Mouse (Mus musculus): ENCODE results near the gene Zdhhc20. TPM values are rescaled to one million over a fixed set of nuclear protein-coding genes. Genes with fewer than 3 reads are reported as not detected.
"Not testable (repeated sequence)": the region's sequence is repeated elsewhere in the genome, so short reads cannot be mapped to it uniquely, and the experiment has no call there.

The Zdhhc20 gene
- polyA plus RNA-seq, 1 experiment from 2014 or later = 46.7 TPM

GRCm38 (mm10) chr14:57915341-57915740, 25.3 kb upstream of the Zdhhc20 start:
- ATAC-seq = no peak
- Histone ChIP-seq H3K4me2 (ENCODE audit: low read length) (no peak overlapping the region), H3K27ac (ENCODE audit: low read length) (no peak overlapping the region), H3K27me3 (replicated peaks; ENCODE audit: control insufficient read depth, insufficient read depth, low read length) (no peaks in the 10 kb centered on the region), H3K36me3 (ENCODE audit: control insufficient read depth, insufficient read depth) (peaks cover 8% of the 10 kb centered on the region; the same call in 1 of the 2 replicates), H3K4me1 (replicated peaks; ENCODE audit: control insufficient read depth, insufficient read depth, low read length) (peaks cover 2% of the 10 kb centered on the region; the same call in 1 of the 2 replicates), H3K4me3 (replicated peaks; ENCODE audit: low read length) (no peak overlapping the region), H3K9me3 (ENCODE audit: control insufficient read depth, low read length) (no peaks in the 10 kb centered on the region), H3K9ac (replicated peaks; ENCODE audit: low read depth, low read length) (no peak overlapping the region)
- WGBS = 63% methylated on average over 6 of the region's 6 CpGs

- 55% methylated on average over 1 of the region's 1 CpGs for WGBS
- H3K4me3 ChIP-seq (replicated peaks; ENCODE audit: low read length); H3K9me3 ChIP-seq (ENCODE audit: control insufficient read depth, low read length); H3K4me1 ChIP-seq (replicated peaks; ENCODE audit: control insufficient read depth, insufficient read depth, low read length); ATAC-seq; H3K9ac ChIP-seq (replicated peaks; ENCODE audit: low read depth, low read length); H3K27me3 ChIP-seq (replicated peaks; ENCODE audit: control insufficient read depth, insufficient read depth, low read length); H3K36me3 ChIP-seq (ENCODE audit: control insufficient read depth, insufficient read depth); H3K27ac ChIP-seq (ENCODE audit: low read length); H3K4me2 ChIP-seq (ENCODE audit: low read length): not testable (repeated sequence)
Observed at GRCm38 (mm10) chr14:57912211-57913007, 22.3 kb upstream of the Zdhhc20 start.

- H3K36me3 ChIP-seq (ENCODE audit: control insufficient read depth, insufficient read depth); H3K4me1 ChIP-seq (replicated peaks; ENCODE audit: control insufficient read depth, insufficient read depth, low read length); ATAC-seq; H3K9me3 ChIP-seq (ENCODE audit: control insufficient read depth, low read length); H3K27ac ChIP-seq (ENCODE audit: low read length); H3K4me2 ChIP-seq (ENCODE audit: low read length); H3K9ac ChIP-seq (replicated peaks; ENCODE audit: low read depth, low read length); H3K27me3 ChIP-seq (replicated peaks; ENCODE audit: control insufficient read depth, insufficient read depth, low read length); H3K4me3 ChIP-seq (replicated peaks; ENCODE audit: low read length): not testable (repeated sequence)
Observed at GRCm38 (mm10) chr14:57911787-57912186, 21.7 kb upstream of the Zdhhc20 start.

- H3K4me1 ChIP-seq (replicated peaks; ENCODE audit: control insufficient read depth, insufficient read depth, low read length) = peaks cover 3% of the 10 kb centered on the region; the same call in 1 of the 2 replicates
- no peak overlapping the region for H3K4me3 ChIP-seq (replicated peaks; ENCODE audit: low read length)
- 83% methylated on average over 4 of the region's 4 CpGs for WGBS
- no peaks in the 10 kb centered on the region for H3K9me3 ChIP-seq (ENCODE audit: control insufficient read depth, low read length)
- H3K9ac ChIP-seq (replicated peaks; ENCODE audit: low read depth, low read length) = no peak overlapping the region
- no peak for ATAC-seq
- H3K36me3 ChIP-seq (ENCODE audit: control insufficient read depth, insufficient read depth) = no peaks in the 10 kb centered on the region
- no peak overlapping the region for H3K27ac ChIP-seq (ENCODE audit: low read length)
- no peaks in the 10 kb centered on the region for H3K27me3 ChIP-seq (replicated peaks; ENCODE audit: control insufficient read depth, insufficient read depth, low read length)
- no peak overlapping the region for H3K4me2 ChIP-seq (ENCODE audit: low read length)
Observed at GRCm38 (mm10) chr14:57911316-57911715, 21.2 kb upstream of the Zdhhc20 start.

GRCm38 (mm10) chr14:57910501-57911068, 20.5 kb upstream of the Zdhhc20 start:
- H3K27me3 ChIP-seq (replicated peaks; ENCODE audit: control insufficient read depth, insufficient read depth, low read length) = no peaks in the 10 kb centered on the region
- no peaks in the 10 kb centered on the region for H3K9me3 ChIP-seq (ENCODE audit: control insufficient read depth, low read length)
- H3K4me3 ChIP-seq (replicated peaks; ENCODE audit: low read length) = peak overlapping the region; percentile 37
- peaks cover 3% of the 10 kb centered on the region; the same call in 1 of the 2 replicates for H3K4me1 ChIP-seq (replicated peaks; ENCODE audit: control insufficient read depth, insufficient read depth, low read length)
- WGBS = 18% methylated on average over 26 of the region's 26 CpGs
- H3K36me3 ChIP-seq (ENCODE audit: control insufficient read depth, insufficient read depth) = no peaks in the 10 kb centered on the region
- peak; percentile 91 for ATAC-seq
- peak overlapping the region; percentile 23; the same call in 1 of the 2 replicates for H3K27ac ChIP-seq (ENCODE audit: low read length)
- peak overlapping the region; percentile 70 for H3K9ac ChIP-seq (replicated peaks; ENCODE audit: low read depth, low read length)
- H3K4me2 ChIP-seq (ENCODE audit: low read length) = peak overlapping the region; percentile 60

- no peak for ATAC-seq
- Histone ChIP-seq H3K4me1 (replicated peaks; ENCODE audit: control insufficient read depth, insufficient read depth, low read length) (peaks cover 3% of the 10 kb centered on the region; the same call in 1 of the 2 replicates), H3K4me3 (replicated peaks; ENCODE audit: low read length) (no peak overlapping the region), H3K27ac (ENCODE audit: low read length) (no peak overlapping the region), H3K27me3 (replicated peaks; ENCODE audit: control insufficient read depth, insufficient read depth, low read length) (no peaks in the 10 kb centered on the region), H3K9ac (replicated peaks; ENCODE audit: low read depth, low read length) (no peak overlapping the region), H3K4me2 (ENCODE audit: low read length) (no peak overlapping the region), H3K9me3 (ENCODE audit: control insufficient read depth, low read length) (no peaks in the 10 kb centered on the region), H3K36me3 (ENCODE audit: control insufficient read depth, insufficient read depth) (no peaks in the 10 kb centered on the region)
- 58% methylated on average over 5 of the region's 5 CpGs for WGBS
Observed at GRCm38 (mm10) chr14:57909297-57909696, 19.2 kb upstream of the Zdhhc20 start.

GRCm38 (mm10) chr14:57908431-57908830, 18.4 kb upstream of the Zdhhc20 start:
- H3K27ac ChIP-seq (ENCODE audit: low read length) = no peak overlapping the region
- no peak overlapping the region for H3K9ac ChIP-seq (replicated peaks; ENCODE audit: low read depth, low read length)
- 73% methylated on average over 2 of the region's 2 CpGs for WGBS
- H3K4me3 ChIP-seq (replicated peaks; ENCODE audit: low read length) = no peak overlapping the region
- no peak overlapping the region for H3K4me2 ChIP-seq (ENCODE audit: low read length)
- H3K4me1 ChIP-seq (replicated peaks; ENCODE audit: control insufficient read depth, insufficient read depth, low read length) = peaks cover 3% of the 10 kb centered on the region; the same call in 1 of the 2 replicates
- no peak for ATAC-seq
- H3K36me3 ChIP-seq (ENCODE audit: control insufficient read depth, insufficient read depth) = no peaks in the 10 kb centered on the region
- H3K27me3 ChIP-seq (replicated peaks; ENCODE audit: control insufficient read depth, insufficient read depth, low read length) = no peaks in the 10 kb centered on the region
- H3K9me3 ChIP-seq (ENCODE audit: control insufficient read depth, low read length) = no peaks in the 10 kb centered on the region

- ATAC-seq = no peak
- 62% methylated on average over 1 of the region's 1 CpGs for WGBS
- no peaks in the 10 kb centered on the region for H3K36me3 ChIP-seq (ENCODE audit: control insufficient read depth, insufficient read depth)
- no peak overlapping the region for H3K4me2 ChIP-seq (ENCODE audit: low read length)
- no peaks in the 10 kb centered on the region for H3K9me3 ChIP-seq (ENCODE audit: control insufficient read depth, low read length)
- no peaks in the 10 kb centered on the region for H3K27me3 ChIP-seq (replicated peaks; ENCODE audit: control insufficient read depth, insufficient read depth, low read length)
- H3K4me1 ChIP-seq (replicated peaks; ENCODE audit: control insufficient read depth, insufficient read depth, low read length) = no peaks in the 10 kb centered on the region
- H3K27ac ChIP-seq (ENCODE audit: low read length) = no peak overlapping the region
- H3K9ac ChIP-seq (replicated peaks; ENCODE audit: low read depth, low read length) = no peak overlapping the region
- no peak overlapping the region for H3K4me3 ChIP-seq (replicated peaks; ENCODE audit: low read length)
Observed at GRCm38 (mm10) chr14:57901998-57902397, 11.9 kb upstream of the Zdhhc20 start.

- no peak overlapping the region for H3K27ac ChIP-seq (ENCODE audit: low read length)
- WGBS = 97% methylated on average over 12 of the region's 12 CpGs
- no peak overlapping the region for H3K4me2 ChIP-seq (ENCODE audit: low read length)
- H3K36me3 ChIP-seq (ENCODE audit: control insufficient read depth, insufficient read depth) = no peaks in the 10 kb centered on the region
- ATAC-seq = no peak
- no peak overlapping the region for H3K9ac ChIP-seq (replicated peaks; ENCODE audit: low read depth, low read length)
- no peak overlapping the region for H3K4me3 ChIP-seq (replicated peaks; ENCODE audit: low read length)
- no peaks in the 10 kb centered on the region for H3K27me3 ChIP-seq (replicated peaks; ENCODE audit: control insufficient read depth, insufficient read depth, low read length)
- no peaks in the 10 kb centered on the region for H3K9me3 ChIP-seq (ENCODE audit: control insufficient read depth, low read length)
- no peaks in the 10 kb centered on the region for H3K4me1 ChIP-seq (replicated peaks; ENCODE audit: control insufficient read depth, insufficient read depth, low read length)
Observed at GRCm38 (mm10) chr14:57896882-57897281, 6.8 kb upstream of the Zdhhc20 start.
